Mouse (Mus musculus): ENCODE measurements around the gene Gphn. TPM values are rescaled to one million over a fixed set of nuclear protein-coding genes. Genes with fewer than 3 reads are reported as not detected.
"Not testable (repeated sequence)": the region's sequence is repeated elsewhere in the genome, so short reads cannot be mapped to it uniquely, and the experiment has no call there.

The Gphn gene
- polyA plus RNA-seq, 1 experiment from 2014 or later, result 5.0 TPM

DNA sequence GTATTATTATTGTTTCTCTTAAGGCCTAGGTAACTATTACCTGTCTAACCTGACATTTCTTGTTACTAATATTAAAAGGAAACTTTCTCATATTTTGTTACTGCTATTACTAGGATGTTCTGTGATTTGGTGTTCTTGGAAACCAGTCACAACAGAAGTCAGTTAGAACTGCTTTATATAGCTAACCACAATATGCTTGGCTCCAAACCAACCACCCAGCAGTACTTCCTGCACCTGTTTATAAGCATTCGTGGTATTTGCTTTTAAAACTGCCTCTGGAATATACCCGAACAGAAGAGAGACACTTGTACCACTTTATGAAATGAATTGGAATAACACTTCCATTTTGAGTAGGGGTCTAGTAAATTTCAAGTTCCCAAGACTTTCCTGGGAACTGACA lies 130.3 kb downstream of the Gphn start:
- ATAC-seq (ENCODE audit: insufficient read depth), result no peak
- Histone ChIP-seq H3K9ac (no peak overlapping the region), H3K4me2 (no peak overlapping the region), H3K4me3 (replicated peaks) (no peak overlapping the region), H3K27me3 (no peaks in the 10 kb centered on the region), H3K4me1 (replicated peaks) (no peaks in the 10 kb centered on the region), H3K27ac (replicated peaks) (no peak overlapping the region), H3K36me3 (replicated peaks) (no peaks in the 10 kb centered on the region), H3K9me3 (replicated peaks) (no peaks in the 10 kb centered on the region)
- WGBS (ENCODE audit: insufficient replicate concordance), result 32% methylated on average over 2 of the region's 2 CpGs

DNA sequence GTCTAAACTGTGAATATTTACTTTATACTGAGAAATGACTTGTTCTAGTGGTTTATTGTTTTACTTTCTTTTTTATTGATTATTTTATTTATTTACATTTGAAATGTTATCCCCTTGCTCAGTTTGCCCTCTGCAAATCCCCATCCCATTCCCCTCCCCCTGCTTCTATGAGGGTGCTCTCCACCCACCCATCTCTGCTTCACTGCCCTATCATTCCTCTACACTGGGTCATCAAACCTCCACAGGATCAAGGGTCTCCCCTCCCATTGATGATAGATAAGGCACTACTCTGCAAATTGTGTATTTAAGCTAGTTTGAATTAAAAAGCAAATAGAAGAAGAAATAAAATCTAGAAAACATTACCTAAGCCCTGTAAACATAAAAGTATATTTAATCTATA lies 163.1 kb downstream of the Gphn start:
- H3K4me3 ChIP-seq (replicated peaks), result no peak overlapping the region

DNA sequence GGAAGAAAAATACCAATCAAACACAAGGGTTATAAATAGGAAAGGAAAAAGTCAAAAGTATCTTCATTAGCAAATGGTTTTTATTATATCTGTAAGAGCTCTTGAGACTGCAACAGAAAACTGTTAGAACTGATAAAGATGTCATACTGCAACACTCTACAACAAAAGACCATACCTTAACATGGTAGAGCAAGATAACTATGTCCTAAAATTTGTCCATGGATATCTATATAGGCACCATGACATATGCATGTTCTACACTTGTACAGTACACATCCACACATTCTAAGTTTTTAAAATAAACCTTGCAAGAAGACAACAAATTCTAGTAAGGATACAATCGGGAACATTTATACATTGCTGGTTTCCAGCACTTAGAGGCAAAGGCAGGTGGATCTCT lies 169.1 kb downstream of the Gphn start:
- Histone ChIP-seq H3K27me3 (no peaks in the 10 kb centered on the region), H3K27ac (replicated peaks) (no peak overlapping the region), H3K4me2 (no peak overlapping the region), H3K36me3 (replicated peaks) (no peaks in the 10 kb centered on the region), H3K4me3 (replicated peaks) (no peak overlapping the region), H3K4me1 (replicated peaks) (no peaks in the 10 kb centered on the region), H3K9me3 (replicated peaks) (no peaks in the 10 kb centered on the region), H3K9ac (no peak overlapping the region)
- 75% methylated on average over 1 of the region's 1 CpGs for whole genome bisulfite sequencing (ENCODE audit: insufficient replicate concordance)
- ATAC-seq (ENCODE audit: insufficient read depth), result no peak

More for the DNA sequence above, 163.1 kb downstream of the Gphn start:
- H3K36me3 ChIP-seq (replicated peaks), result no peaks in the 10 kb centered on the region
- no peaks in the 10 kb centered on the region for H3K27me3 ChIP-seq
- H3K27ac ChIP-seq (replicated peaks), result no peak overlapping the region
- ATAC-seq (ENCODE audit: insufficient read depth), result no peak
- H3K9me3 ChIP-seq (replicated peaks), result no peaks in the 10 kb centered on the region
- no peak overlapping the region for H3K4me2 ChIP-seq
- peaks cover 4% of the 10 kb centered on the region; the same call in 1 of the 2 replicates for H3K4me1 ChIP-seq (replicated peaks)
- H3K9ac ChIP-seq, result no peak overlapping the region

DNA sequence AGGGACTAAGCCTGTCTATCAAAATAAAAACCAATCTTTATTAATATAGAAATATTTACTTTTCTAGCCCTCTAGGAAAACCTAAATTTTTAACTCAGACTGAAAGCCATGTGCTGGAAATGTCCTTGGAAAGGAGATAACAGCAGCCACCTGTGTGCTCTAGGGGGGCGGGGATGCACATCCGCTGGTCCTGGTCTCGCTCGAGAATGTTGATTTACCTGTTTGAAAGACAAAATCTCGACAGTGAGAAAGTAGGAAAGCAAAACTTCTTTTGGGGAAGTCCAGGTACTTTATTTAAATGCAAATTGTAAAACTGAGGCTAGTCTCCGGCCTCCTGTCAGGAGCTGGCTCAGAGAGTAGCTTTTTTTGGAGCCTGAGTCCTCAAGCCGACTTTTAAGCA lies 181.3 kb downstream of the Gphn start:
- not testable (repeated sequence) for H3K4me1 ChIP-seq (replicated peaks); ATAC-seq (ENCODE audit: insufficient read depth); H3K27me3 ChIP-seq; H3K9ac ChIP-seq; H3K27ac ChIP-seq (replicated peaks); H3K4me2 ChIP-seq; H3K9me3 ChIP-seq (replicated peaks); H3K36me3 ChIP-seq (replicated peaks); H3K4me3 ChIP-seq (replicated peaks)
- WGBS (ENCODE audit: insufficient replicate concordance), result 66% methylated on average over 7 of the region's 7 CpGs

DNA sequence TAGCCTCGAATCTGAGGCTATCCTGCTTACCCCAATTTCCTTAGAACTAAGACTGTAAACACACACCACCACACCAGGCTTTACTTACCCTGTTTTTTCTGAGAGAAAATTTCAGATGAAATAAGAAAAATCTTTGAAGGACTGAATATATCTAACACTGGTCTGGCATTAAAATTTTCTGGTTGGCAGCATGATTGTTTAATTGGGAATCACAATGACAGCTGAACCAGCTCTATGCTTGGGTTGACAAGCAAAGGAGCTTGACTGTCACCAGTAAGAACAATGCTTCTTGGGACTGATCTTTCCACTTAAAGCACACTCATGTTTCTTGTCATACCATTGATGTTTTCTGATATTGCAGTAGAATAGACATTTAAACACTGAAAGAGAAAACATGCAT lies 296.0 kb downstream of the Gphn start:
- H3K4me3 ChIP-seq (replicated peaks), result no peak overlapping the region
- no peak for ATAC-seq (ENCODE audit: insufficient read depth)
- H3K4me1 ChIP-seq (replicated peaks), result no peaks in the 10 kb centered on the region
- no peak overlapping the region for H3K9ac ChIP-seq
- H3K9me3 ChIP-seq (replicated peaks), result no peaks in the 10 kb centered on the region
- H3K4me2 ChIP-seq, result no peak overlapping the region
- 57% methylated on average over 1 of the region's 1 CpGs for WGBS (ENCODE audit: insufficient replicate concordance)
- no peaks in the 10 kb centered on the region for H3K36me3 ChIP-seq (replicated peaks)
- no peaks in the 10 kb centered on the region for H3K27me3 ChIP-seq
- H3K27ac ChIP-seq (replicated peaks), result no peak overlapping the region

DNA sequence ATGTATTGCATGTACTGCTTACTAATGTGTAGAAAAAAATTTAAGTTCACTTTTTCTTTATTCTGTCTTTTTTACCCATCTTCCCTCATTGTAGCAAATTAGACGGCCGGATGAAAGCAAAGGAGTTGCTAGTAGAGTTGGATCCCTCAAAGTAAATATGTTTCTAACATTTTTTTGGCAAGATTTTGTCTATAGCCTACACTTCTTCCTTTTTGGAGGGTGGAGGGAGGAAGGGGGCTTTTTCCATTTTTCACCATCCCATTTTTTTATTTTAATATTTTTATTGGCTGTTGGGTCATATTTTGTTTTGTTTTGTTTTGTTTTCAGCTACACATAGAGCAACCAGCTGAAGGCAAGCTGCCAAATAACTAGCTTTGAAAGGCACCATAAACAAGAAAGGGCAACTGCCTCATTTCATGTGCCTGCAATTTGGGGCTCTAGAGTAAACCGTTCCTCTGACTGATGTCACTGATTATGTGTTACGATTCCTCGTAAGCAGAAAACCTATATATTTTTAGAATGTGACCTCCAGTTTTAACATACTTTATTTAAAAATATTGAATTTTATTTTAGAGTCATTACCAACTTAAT lies 296.7 kb downstream of the Gphn start:
- 75% methylated on average over 5 of the region's 5 CpGs for WGBS (ENCODE audit: insufficient replicate concordance)
- ATAC-seq (ENCODE audit: insufficient read depth), result no peak
- Histone ChIP-seq H3K27ac (replicated peaks) (no peak overlapping the region), H3K9me3 (replicated peaks) (no peaks in the 10 kb centered on the region), H3K4me2 (no peak overlapping the region), H3K9ac (no peak overlapping the region), H3K4me3 (replicated peaks) (no peak overlapping the region), H3K36me3 (replicated peaks) (no peaks in the 10 kb centered on the region), H3K4me1 (replicated peaks) (no peaks in the 10 kb centered on the region), H3K27me3 (no peaks in the 10 kb centered on the region)

DNA sequence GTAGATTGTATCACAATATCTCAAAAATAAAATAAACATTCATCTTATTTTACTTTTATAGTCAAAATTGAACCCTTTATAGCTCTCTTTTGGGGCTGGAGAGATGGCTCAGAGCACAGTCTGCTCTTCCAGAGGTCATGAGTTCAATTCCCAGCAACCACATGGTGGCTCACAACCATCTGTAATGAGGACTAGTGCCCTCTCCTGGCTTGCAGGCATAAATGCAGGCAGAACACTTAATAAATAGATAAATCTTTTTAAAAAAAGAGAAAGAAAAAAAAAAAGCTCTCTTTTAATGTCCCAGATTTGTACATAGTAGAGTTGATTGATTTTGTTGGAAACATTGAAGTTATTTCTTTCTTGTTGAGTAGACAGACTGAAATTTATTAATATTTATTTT lies 311.4 kb downstream of the Gphn start:
- not testable (repeated sequence) for H3K4me3 ChIP-seq (replicated peaks); H3K4me2 ChIP-seq; H3K4me1 ChIP-seq (replicated peaks); H3K27me3 ChIP-seq; H3K27ac ChIP-seq (replicated peaks); ATAC-seq (ENCODE audit: insufficient read depth); H3K9ac ChIP-seq; H3K36me3 ChIP-seq (replicated peaks); H3K9me3 ChIP-seq (replicated peaks)

DNA sequence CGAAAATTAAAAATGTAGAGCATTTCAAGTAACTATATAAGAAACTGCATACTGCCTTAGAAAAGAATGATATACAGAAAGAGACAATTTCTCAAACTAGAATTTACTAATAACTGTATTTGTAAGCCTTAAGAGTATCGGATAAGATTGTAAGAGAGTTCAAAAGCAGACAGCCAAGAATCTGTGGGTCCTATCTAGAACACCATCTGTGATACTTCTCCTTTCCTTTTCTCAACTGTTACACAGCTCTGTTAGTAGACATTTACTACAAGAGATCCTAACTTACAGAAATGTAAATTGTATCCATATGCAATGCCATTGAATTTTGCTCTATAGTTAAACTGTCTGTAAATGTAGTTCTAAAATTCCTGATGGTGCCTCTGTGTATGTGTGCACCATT lies 324.7 kb downstream of the Gphn start:
- no peaks in the 10 kb centered on the region for H3K4me1 ChIP-seq (replicated peaks)
- no peak for ATAC-seq (ENCODE audit: insufficient read depth)
- no peak overlapping the region for H3K4me3 ChIP-seq (replicated peaks)
- no peak overlapping the region for H3K9ac ChIP-seq
- WGBS (ENCODE audit: insufficient replicate concordance), result 43% methylated on average over 2 of the region's 2 CpGs
- no peak overlapping the region for H3K4me2 ChIP-seq
- no peak overlapping the region for H3K27ac ChIP-seq (replicated peaks)
- no peaks in the 10 kb centered on the region for H3K27me3 ChIP-seq
- no peaks in the 10 kb centered on the region for H3K36me3 ChIP-seq (replicated peaks)
- H3K9me3 ChIP-seq (replicated peaks), result no peaks in the 10 kb centered on the region

DNA sequence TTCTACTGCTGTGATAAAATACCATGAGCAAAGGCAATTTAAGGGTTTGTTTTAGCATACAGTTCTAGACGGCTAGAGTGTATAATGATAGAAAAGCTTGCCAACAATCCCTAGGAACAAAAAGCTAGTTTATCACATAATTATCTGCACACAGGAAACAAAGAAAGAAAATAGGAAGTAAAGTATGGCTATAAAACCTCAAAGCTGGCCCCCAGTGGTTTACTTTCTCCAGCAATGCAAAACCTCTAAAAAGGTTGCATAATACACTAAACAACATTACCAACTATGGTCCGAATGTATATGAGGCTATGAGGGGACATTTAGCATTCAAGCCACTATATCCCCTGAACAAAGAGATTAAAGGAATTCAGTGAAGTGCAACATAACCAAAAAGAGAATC lies 405.6 kb downstream of the Gphn start:
- Histone ChIP-seq H3K4me2 (no peak overlapping the region), H3K9ac (no peak overlapping the region), H3K36me3 (replicated peaks) (no peaks in the 10 kb centered on the region), H3K9me3 (replicated peaks) (no peaks in the 10 kb centered on the region), H3K4me1 (replicated peaks) (no peaks in the 10 kb centered on the region), H3K4me3 (replicated peaks) (no peak overlapping the region), H3K27ac (replicated peaks) (no peak overlapping the region), H3K27me3 (no peaks in the 10 kb centered on the region)
- no peak for ATAC-seq (ENCODE audit: insufficient read depth)
- WGBS (ENCODE audit: insufficient replicate concordance), result 30% methylated on average over 2 of the region's 2 CpGs

DNA sequence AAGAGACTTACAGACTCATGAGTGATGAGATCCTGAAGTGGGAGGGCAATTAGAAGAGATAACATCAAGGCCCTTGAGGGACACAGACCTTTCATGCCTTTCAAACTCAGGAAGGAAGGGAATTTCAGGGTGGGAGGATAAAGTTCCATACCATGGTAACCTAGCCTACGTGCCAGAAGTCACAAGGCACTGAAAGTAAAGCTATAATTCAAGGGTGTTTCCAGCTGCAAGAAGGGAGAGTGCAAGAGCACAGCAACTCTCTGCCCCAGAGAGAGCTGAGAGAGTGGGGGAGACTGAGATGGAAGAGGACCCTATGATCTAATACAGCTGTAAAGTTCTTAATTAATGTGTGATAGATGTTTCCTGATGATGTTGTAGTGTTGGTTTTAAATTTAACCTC lies 413.3 kb downstream of the Gphn start:
- ATAC-seq (ENCODE audit: insufficient read depth), result no peak
- no peak overlapping the region for H3K4me2 ChIP-seq
- H3K9me3 ChIP-seq (replicated peaks), result no peaks in the 10 kb centered on the region
- H3K4me3 ChIP-seq (replicated peaks), result no peak overlapping the region
- H3K4me1 ChIP-seq (replicated peaks), result no peaks in the 10 kb centered on the region
- no peak overlapping the region for H3K27ac ChIP-seq (replicated peaks)
- no peaks in the 10 kb centered on the region for H3K36me3 ChIP-seq (replicated peaks)
- H3K27me3 ChIP-seq, result no peaks in the 10 kb centered on the region
- no peak overlapping the region for H3K9ac ChIP-seq
- 27% methylated on average over 1 of the region's 1 CpGs for WGBS (ENCODE audit: insufficient replicate concordance)

DNA sequence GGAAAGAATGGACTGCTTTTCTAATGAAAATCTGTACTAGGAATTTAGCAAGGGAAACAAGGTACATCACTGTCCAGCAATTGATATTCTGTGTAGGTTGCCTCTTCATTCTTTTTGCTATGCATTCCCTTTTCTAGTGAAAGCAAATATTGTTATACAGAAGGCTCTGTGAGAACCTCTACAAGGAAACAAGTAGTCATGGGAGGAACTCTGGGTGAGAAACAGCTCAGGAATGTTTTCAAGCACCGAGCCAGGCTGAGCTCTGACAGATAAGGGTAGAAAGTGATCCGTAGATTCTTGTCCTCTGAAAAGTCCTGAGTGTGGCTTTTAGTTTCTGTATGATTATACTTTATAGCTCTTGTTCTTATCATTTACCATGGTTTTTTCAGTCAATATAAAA lies 413.9 kb downstream of the Gphn start:
- Histone ChIP-seq H3K9me3 (replicated peaks) (no peaks in the 10 kb centered on the region), H3K4me3 (replicated peaks) (no peak overlapping the region), H3K27me3 (no peaks in the 10 kb centered on the region), H3K9ac (no peak overlapping the region), H3K4me2 (no peak overlapping the region), H3K36me3 (replicated peaks) (no peaks in the 10 kb centered on the region), H3K27ac (replicated peaks) (no peak overlapping the region), H3K4me1 (replicated peaks) (no peaks in the 10 kb centered on the region)
- 54% methylated on average over 2 of the region's 2 CpGs for WGBS (ENCODE audit: insufficient replicate concordance)
- ATAC-seq (ENCODE audit: insufficient read depth), result no peak

DNA sequence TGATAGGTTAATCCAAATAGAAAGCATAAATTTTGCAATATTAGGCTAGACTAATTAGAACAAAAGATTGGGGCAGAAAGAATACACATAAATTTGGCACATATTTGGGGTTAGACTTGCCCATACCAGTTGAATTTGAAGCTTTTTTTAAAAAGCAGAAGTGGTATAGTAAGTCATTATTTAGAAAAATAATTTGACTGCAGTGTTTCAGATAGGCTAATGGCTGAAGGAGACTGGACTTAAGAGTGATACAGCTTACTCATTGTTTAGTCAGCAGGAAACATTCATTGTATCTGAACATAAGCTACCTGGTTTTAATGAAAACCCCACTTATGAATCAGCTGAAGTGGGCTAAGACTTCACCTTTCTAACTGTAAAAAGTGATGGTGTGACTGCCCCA lies 415.0 kb downstream of the Gphn start:
- H3K9me3 ChIP-seq (replicated peaks), result no peaks in the 10 kb centered on the region
- no peak overlapping the region for H3K4me3 ChIP-seq (replicated peaks)
- H3K27ac ChIP-seq (replicated peaks), result no peak overlapping the region
- ATAC-seq (ENCODE audit: insufficient read depth), result no peak
- no peak overlapping the region for H3K9ac ChIP-seq
- H3K4me1 ChIP-seq (replicated peaks), result no peaks in the 10 kb centered on the region
- H3K4me2 ChIP-seq, result no peak overlapping the region
- no peaks in the 10 kb centered on the region for H3K36me3 ChIP-seq (replicated peaks)
- no peaks in the 10 kb centered on the region for H3K27me3 ChIP-seq
